Mouse (Mus musculus) fibroblast of lung, adult 2 months (primary cell): ENCODE data around the gene Slc25a21.

Experiments
- DNase-seq: peaks from one replicate; pipeline ENCODE4 v3.0.0-alpha.2; 2011; ENCODE audit warnings: low read depth

Gene Slc25a21

DNA sequence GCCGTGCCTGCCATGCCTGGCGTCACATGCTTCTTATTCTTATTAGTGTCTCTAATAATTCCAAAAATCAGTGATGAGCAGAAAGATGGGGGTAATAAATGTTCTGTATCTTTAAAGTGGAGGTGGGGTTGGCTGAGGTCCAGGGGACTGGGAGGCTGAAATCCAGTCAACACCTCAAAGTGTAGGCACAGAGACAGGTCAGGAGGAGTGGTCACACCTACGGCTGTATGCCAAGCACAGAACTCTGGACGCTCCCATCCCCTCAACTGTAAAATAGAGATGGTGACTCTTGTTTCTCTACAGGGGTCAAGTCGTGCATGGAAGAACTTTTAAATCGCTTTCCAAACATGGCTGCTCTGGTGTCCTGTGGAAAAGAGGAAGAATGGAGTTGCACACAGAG, 429.8 kb downstream of the Slc25a21 start:
- no peak for DNase-seq

GRCm38 (mm10) chr12:56737104-56737503, 460.2 kb downstream of the Slc25a21 start:
- DNase-seq = no peak

- DNase-seq = no peak
These were observed 469.6 kb downstream of the Slc25a21 start for GRCm38 (mm10) chr12:56727631-56728030.

DNA sequence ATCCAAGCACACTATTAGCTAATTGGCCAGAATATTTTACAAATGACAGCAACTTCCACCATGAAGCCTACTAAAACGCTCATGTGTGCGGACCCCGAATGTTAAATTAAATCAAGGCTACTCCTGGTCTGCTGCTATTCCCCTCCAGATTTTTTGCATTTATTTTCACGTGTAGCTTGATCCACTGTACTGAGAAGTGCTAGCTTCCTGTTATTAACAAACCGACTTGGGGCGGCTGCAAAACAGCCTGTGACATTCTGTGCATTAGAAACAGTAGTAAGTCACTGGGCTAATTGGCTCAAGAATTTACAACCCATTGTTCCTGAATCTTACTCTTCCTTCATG, 478.6 kb downstream of the Slc25a21 start:
- no peak for DNase-seq

DNA sequence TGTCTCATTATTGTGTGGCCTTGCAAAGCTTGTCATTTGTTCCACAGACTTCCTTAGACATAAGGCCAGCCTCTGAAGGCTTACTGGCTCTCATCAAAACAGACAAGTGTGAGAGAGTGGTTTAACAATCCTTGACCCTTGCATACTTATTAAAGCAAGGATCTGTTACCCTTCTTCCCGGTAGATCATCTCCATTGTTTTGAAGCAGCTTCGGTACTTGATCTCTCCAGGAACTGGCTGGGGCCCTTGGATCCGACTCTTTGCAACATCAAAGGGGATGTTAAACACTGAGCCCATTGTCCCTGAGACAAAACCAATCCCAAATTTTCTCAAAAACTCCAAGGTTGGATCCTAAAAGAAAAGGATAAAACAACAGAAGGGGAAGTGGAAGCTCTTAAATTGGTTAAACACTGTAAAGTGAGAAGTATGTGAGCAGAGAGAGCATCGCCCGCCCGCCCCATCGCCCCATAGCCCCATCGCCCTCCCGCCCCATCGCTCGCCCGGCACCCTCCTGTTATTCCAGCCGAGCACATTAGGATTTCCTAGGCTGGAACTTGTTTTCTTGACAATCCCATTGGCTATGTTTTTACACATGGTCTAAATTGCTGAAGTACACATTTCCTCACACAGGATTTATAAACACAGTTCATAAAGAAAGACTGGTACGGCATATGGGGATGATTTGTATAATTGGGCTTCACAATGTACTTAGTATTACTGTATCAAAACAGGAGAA, 479.1 kb downstream of the Slc25a21 start:
- no peak for DNase-seq

- DNase-seq = no peak
These were observed 496.3 kb downstream of the Slc25a21 start for GRCm38 (mm10) chr12:56701004-56701403.

DNA sequence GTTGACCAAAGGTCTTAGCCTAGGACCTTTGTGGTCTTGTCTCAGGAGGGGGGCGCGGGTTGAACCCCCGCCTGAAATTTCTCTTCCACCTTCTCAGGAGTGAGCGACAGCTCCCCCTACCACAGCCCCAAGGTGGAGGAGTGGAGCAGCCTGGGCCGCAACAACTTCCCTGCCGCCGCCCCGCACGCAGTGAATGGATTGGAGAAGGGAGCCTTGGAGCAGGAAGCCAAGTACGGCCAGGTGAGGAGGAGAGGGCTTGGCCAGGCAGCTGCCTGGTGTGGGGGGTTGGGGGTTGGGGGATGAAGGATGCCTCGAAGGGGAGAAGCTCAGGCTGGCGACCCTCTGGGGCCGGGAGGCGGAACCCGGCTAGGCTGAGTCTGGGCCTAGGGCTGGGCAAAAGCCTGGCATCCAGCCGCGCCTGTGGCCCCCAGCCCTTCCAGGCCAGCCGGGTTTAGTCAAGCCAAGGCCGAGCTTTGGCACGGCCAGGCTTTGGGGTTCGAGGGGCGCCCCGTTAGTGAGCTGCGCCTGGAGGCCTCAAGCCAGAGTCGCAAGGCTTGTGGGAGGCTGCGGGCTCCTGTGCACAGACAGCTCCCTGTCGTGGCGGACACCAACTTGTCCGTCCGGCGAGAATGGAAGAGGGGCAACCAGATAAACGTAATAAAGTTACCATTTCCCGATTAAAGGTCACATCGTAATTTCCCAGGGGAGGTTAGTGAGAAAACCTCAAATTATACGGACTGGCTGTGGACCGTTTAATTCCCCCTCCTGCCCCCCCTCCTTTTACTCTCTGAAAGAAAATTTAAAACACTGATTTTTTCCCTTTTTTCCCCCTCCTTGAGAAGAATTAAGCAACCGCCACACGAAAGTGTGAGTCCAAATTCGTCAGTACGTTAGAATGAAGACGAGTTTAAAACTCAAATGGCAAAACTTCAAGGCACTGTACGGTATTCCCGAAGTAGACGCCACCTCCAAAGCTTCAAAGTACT, 497.1 kb downstream of the Slc25a21 start:
- no peak for DNase-seq

GRCm38 (mm10) chr12:56699351-56699750, 497.9 kb downstream of the Slc25a21 start:
- DNase-seq = no peak

DNA sequence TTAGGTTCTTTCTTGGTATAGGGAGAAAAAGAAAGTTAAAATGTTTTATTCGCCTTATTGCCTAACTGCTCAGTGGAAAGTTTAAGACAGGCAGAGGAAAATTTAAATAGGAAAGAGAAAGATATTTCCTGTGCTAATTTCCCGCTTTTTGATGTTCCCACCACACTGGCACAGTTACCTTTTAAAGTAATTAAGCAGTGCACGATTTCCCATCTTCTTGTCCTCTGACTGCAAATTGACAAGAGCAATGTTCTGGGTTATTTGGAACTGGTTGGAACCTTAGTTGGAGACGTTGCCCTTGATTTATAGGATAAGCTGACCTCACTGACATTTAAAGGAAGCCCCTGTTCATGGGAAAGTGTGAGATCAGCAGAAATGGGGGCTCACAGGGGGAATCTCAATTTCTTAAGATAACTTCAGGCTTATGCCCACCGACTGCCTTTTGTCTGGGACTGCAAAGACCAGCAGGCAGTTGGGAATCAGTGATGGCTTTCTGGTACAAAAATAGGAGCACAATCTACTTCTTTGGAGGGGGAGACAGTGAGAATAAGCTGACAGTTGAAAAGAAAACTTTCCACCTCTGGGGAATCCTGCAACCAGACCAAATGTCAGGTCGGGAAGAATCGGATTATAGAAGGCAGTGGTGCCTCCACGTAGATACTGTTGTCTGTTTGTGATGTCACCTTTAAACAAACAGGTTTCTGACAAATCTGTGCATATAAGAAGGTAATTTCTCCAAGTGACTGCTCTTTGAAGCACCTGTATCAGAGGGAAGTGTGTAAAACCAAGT, 498.9 kb downstream of the Slc25a21 start:
- DNase-seq = no peak

GRCm38 (mm10) chr12:56697785-56698184, 499.5 kb downstream of the Slc25a21 start:
- no peak for DNase-seq

GRCm38 (mm10) chr12:56697011-56697740, 500.1 kb downstream of the Slc25a21 start:
- no peak for DNase-seq

DNA sequence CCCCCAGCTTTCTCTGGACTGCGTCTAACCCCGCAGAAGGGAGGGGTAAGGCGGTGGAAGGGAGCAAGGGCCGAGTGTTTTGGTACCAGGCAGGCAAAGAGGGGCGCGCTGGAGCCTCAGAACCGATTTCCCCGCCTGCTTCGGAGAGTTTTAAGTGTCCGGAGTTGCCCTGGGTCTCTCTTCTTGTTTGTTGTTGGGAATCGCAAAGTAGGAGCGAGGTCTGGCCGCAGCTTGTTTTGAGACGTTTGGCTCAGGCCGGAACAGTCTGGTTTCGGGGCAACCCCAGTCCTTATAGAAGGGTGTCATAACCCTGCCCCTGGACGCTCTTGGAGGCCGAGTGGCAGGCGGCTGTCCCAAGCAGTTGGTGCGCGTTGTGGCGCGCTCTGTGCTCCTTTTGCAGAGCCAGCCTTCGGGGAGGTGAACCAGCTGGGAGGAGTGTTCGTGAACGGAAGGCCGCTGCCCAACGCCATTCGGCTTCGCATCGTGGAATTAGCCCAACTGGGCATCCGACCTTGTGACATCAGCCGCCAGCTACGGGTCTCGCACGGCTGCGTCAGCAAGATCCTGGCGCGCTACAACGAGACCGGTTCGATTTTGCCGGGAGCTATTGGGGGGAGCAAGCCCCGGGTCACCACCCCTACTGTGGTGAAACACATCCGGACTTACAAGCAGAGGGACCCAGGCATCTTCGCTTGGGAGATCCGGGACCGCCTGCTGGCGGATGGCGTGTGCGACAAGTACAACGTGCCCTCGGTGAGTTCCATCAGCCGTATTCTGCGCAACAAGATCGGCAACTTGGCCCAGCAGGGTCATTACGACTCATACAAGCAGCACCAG, 500.9 kb downstream of the Slc25a21 start:
- DNase-seq = no peak

- peak; percentile 27 for DNase-seq
These were observed 501.7 kb downstream of the Slc25a21 start for GRCm38 (mm10) chr12:56695358-56696173.

DNA sequence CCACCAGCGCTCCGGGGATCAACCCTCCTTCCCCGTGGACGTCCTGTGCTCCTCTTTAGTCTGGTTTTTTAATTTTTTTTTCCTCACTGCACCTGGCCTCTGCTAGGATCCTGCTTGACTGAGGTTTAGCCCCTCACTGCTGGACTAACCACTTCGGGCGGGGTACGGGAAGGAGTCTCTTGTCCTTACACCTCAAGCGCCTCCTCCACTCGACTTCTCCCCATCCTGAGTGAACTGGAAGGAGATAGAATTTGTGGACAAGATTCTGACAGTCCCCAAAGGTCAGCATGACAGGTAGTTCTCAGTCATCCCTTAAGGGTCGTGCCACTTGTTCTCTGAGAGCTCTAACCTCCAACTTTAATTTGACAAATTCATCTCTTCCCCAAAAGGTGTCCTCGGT, 502.3 kb downstream of the Slc25a21 start:
- no peak for DNase-seq

- no peak for DNase-seq
These were observed 502.9 kb downstream of the Slc25a21 start for GRCm38 (mm10) chr12:56694361-56694760.

DNA sequence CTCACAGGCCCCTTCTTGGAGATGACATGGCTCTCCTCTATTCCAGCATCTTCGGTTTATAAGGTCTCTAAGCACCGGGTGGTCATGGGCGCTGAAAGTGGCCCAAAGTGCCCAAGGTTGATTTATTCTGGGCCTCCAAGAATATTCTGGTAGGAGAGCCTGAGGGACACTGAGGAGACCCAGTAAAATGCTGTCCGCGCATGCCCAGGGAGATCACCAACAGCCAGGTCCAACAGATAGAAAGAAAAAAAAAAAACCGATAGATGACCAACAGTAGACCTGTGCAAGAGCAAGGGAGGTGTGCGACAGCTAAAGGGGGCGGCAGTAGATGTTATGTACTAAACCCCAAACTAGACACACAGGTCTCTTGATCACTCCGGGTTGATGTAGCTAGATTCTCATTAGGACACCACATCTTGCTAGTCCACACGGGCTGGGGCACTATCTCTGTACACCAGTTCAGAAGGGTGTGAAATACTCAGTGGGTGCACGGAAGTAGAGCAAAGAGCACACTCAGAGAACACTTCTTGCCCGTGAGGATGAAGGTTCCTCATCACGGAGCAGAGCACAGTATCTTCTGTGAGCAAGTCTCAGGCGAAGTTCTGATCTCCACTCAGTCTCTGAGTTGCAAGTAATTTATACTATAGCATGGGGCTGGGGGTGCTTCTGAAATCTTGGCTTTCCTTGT, 503.7 kb downstream of the Slc25a21 start:
- no peak for DNase-seq

GRCm38 (mm10) chr12:56692536-56692935, 504.7 kb downstream of the Slc25a21 start:
- DNase-seq = no peak

- no peak for DNase-seq
These were observed 505.7 kb downstream of the Slc25a21 start, which contains the start of gene Pax9 for GRCm38 (mm10) chr12:56691427-56692079. Gene Pax9, plus strand, starts transcription at chr12:56691767.

DNA sequence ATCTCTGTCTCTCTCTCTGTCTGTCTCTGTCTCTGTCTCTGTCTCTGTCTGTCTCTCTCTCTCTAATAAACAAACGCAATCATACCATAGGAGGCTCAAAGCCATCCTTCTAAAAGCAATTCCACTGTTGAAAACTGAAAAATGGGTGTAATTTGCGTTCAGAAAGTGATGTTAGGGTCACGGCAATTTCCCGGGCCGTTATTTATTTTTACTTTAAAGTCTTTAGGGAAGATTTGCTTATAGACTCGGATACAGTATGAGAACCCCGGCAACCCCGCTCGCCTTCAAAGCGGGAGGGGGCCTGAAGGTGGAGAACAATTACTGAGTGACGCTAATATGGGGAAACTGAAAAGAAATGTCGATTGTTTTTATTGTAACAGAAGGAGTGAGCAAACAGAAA, 506.3 kb downstream of the Slc25a21 start:
- no peak for DNase-seq
